Mouse (Mus musculus): ENCODE results near the gene Mus81.
"Not testable (repeated sequence)": the region's sequence is repeated elsewhere in the genome, so short reads cannot be mapped to it uniquely, and the experiment has no call there.

Gene Mus81

DNA sequence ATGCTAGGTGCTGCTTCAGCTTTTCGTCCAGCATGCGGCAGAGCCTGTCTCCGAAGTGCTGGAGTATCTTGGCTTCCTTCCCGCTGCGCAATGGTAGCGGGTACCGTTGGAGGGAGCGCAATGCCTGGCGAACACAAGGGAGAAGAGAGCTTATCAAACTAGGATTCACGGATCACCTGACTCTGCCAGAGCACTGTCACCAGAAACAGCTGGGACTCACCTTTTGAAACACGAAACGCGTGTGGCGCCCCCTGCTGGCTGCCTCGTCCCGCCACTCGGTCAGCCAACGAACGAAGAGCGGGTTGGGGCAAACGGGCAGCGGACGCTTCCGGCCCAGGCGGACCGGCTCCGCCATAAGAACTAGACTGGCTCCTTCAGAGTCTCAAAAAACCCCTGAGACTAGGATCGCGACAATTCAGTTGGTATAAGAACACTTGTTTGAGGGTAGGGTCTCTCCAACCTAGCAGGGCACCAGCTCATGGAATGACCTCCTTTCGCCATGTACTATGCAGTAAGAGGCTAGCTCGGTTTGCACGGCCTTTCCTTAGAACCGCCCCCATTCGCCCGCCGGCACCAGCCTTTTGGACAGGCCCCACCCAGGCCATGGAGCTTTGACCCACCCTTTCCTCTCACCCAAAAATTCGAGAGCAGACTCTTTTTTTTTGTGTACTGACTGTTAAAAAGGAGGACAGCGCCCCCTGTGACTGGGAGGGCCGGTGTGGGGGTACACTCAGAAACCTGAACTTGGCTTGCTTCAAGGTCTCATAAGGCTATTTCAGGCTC, at the start of gene Mus81:
Gene Mus81 (minus strand): TSS at position 635 of the 783 bp plus-strand sequence.
- peak; percentile 97 to 98 for DNase-seq (ENCODE audit: low spot score in 2 of 2)

DNA sequence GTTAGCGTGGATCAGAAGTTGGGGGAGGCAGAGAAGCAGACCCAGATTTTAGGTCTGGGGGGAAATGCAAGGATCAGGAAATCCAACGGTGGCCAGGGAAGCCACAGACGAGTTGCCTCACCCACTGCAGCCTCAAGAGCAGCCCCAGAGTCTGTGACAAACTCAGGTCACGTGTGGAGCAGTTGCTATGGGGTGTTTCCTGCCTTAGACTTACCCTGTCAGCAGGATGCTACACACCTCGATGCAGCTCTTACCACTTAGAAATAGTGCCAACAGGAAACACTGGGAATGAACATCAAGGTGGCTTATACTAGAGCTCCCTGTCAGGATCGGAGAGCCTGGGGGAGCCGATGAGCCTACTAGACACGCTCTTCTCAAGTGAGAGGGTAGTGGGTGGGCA, 44.3 kb upstream of the Mus81 start:
- DNase-seq (ENCODE audit: low spot score in 2 of 2) = no peak

DNA sequence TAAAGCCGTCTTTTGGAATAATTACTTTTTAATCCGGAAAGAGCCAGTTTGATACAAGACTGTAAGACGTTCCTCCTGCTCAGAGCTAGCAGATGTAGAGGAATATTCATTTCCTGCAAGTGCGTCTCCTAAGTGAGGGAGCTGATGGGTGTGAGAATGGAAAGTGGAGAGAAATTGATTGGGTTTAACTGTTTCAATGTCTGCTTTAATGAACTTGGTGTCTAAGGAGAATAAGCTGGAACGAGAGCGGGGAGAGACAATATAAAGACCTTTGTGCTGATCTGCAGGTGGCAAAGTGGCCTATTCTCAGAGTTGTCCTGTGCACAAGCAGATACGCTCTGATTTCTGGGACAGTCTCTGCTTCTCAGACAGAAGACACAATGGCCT, 41.9 kb upstream of the Mus81 start:
- no peak for DNase-seq (ENCODE audit: low spot score in 2 of 2)

DNA sequence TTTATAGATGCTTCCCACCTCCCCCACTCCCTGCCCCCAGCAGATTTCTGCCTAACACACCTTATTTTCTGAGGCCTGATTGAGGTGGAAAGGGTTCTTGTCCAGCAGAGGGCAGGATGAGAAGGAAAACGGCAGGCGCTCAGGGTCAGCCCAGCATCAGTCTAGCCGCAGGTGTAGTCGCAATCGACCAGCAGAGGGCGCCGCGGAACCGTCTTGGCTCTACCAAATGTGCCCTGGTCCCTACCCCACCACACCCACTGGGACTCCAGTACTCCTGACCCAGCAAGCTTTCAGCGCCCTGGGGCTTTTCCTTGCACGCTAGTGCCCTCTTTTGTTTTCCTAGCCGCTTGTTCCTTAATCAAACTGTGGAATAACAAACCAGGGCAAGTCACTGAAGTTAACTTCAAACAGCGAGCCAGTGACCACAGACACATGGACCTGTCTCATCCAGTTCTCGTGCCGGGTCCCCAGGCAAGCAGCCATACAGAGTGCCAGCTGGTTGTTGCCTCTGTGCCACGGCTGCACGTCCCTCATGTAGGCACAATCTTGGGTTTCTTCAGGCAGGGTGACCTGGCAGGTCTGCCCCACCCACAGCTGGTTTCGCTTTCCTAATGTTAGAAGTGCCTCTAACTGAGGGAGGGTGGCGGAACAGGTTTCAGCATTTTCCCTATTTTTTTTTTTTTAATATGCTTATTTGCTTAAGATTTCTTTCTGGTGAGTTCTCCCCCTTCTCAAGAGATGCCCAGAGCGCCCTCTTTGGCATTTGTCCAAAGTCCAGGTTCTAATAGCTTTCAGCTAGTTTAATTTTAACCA, 41.3 kb upstream of the Mus81 start:
- DNase-seq (ENCODE audit: low spot score in 2 of 2) = peak; percentile 94 to 95

DNA sequence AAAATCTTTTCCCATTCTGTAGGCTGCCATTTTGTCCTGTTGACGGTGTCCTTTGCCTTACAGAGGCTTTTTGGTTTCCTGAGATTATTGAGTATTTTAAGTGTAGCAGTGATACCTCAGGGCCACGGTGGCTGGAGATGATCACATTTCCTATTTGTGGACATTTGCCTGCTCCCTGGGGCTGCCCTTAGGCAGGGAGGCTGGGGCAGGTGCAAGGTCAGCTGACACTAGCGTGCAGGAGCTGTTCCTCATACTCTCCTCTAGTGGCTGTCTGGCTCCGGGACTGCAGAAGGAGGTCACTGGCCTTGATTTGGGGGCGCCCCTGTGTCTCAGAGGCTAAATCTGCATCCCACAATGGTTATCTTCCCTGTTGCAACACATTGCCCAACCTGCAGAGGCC, 37.0 kb upstream of the Mus81 start:
- DNase-seq (ENCODE audit: low spot score in 2 of 2) = no peak

DNA sequence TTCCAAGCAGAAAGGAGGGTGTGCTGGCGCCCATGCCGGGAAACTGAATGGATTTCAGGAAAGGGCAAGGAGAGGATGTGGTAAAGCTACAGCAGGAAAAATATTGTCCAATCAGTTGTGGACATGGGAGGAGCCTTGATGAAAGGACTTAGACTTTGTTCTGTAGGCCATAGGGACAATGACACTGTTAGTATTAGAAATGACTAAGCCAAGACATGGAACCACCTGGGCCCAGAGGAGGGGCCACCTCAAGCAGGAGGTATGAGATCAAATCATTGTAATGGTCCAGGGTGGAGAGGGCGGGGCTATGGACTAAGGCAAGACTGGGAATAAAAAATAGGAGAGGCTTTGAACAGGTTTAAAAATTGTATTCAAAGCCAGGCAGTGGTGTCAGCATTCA, 30.5 kb upstream of the Mus81 start:
- DNase-seq (ENCODE audit: low spot score in 2 of 2) = no peak

DNA sequence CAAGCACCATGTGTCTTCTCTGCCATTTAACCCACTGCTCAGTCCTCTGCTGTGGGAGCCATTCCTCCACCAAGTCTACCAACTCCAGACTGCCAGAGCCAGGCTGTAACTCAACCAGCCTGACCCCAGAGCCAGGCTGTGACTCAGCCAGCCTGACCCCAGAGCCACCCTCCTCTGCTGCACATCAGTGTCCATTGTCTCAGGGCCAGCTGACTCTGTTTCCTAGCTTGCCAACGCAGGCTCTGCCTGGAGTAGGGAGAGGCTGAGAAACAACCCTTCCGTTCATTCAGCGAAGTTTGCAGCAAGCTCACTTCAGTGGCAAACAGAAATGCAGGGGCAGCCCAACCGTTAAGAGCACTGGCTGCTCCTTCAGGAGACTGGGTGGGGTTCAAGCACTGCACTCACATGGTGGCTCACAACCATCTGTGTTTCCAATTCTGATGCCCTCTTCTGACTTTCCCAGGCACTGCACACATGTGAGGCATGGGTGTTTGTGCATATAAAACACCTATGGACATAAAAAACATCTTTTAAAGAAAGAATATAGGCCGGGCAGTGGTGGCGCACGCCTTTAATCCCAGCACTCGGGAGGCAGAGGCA, 28.8 kb upstream of the Mus81 start:
- DNase-seq (ENCODE audit: low spot score in 2 of 2) = no peak

DNA sequence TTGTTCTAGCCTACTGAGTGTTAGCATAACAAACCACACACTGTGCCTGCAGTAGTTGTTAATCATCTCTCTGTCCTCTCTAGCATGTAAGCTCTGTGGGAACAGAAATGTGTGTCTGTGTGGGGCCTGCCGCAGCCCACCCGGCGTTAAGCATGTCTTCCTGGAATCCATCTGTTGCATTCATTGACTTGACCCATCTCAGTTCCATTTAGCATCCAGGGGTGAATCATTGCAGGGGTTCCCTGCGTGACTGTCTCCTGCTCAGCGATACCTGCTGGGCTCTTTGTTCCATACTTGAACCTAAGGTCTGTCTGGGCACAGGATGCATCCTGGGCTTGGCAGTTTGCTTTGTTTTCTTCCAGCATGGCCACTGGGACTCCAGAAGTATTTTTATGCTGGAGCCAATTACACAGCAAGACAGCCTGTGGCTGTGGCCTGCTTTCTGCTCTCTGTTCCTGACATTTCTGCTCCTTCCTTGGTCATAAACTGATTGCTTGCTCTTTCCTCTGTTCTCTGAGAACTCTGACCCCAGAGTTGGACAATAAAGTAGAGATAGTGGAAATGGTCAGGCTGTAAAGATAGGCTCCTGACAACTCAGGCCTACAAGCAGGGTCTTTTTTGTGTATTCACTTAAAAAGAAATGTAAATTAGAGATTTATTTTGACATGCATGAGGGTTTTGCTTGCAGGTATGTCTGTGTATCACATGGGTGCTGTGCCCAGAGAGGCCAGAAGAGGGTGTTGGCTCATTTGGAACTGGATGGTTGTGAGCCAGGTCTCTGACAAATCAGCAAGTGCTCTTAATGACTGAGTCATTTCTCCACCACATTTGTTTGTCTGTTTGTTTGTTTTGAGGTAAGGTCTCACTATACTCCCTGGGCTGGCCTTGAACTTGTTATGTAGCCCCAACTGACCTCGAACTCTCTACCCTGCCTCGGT, 27.9 kb upstream of the Mus81 start:
- DNase-seq (ENCODE audit: low spot score in 2 of 2) = no peak

DNA sequence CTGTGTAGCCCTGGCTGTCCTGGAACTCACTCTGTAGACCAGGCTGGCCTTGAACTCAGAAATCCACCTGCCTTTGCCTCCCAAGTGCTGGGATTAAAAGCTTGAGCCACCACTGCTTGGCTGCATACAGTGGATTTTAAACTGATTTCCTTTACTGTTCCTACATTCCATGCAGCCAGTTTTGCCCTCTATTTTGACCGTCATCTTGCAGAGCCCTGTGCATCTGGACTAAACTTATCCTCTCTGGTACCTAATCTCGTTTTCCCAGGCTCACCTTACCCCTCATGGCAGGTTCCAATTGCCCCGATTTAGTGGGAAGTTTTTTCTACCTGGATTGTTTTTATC, 24.8 kb upstream of the Mus81 start:
- DNase-seq (ENCODE audit: low spot score in 2 of 2) = no peak

DNA sequence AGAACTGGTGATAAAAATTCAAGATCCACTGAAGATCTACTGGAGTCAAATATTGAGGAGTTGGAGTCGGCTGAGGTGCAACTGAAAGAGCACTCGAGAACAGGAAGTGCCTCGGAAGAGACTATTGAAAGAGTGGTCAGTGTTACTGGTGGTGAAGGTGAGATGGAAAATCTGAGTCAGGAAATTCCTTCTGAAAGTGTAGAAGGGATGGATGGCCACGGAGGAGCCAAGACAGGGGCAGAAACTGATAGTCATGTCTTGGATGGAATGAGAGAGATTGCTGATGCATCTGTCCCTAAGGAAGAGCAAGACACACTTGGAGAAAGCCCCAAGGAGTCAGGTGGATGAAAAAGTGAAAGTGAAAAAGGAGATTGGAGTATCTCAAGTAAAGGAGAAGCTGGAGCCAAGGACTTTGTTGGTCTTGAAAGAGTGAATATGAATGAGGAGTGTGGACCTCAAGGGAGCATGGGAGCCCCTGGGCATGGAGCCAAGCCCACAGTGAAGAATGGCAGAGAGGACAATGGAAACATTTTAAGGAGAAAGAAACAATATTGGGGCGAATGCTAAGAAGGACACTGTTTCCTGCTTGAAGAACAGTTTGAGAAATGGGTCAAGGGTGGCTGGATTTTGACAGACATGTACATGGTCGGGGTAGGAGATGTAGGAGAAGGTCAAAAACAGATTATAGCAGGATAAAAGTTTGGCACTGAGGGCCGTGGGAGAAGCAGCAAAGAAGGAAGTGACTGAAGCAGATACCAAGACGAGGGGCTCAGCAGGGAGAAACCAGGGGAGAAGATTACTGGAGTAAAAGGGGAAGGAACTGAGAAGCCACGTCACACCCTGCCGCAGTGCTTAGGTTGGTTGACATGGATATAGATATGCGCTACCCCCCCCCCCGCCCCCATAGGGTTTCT, 24.1 kb upstream of the Mus81 start:
- no peak for DNase-seq (ENCODE audit: low spot score in 2 of 2)

DNA sequence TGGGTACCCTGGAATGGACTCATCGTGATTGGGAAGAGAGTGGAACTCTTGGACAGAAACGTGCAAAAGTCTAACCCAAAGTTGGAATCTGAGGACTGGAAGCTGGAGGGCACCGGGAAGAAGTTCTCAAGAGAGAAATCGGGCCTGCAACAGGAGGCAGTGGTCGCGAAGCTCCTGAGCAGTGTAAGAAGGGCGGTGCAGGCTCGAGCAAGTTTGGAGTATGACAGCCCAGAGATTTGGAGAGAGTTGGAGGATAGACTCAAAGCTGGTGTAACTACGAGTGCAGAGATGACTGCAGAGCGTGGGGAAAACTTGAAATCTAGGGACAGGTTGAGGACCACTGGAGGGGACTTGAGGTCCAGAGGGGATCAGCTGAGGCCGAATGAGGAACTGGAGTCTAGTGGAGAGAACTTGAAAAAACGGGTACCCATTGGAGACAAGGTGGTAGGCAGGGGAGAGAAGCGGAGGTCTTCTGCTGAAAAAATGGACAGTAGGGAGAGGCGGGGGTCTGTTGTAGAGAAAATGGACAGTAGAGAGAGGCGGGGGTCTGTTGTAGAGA, 23.0 kb upstream of the Mus81 start:
- peak in 1 of 2 experiments; percentile 15 for DNase-seq (ENCODE audit: low spot score in 2 of 2)

DNA sequence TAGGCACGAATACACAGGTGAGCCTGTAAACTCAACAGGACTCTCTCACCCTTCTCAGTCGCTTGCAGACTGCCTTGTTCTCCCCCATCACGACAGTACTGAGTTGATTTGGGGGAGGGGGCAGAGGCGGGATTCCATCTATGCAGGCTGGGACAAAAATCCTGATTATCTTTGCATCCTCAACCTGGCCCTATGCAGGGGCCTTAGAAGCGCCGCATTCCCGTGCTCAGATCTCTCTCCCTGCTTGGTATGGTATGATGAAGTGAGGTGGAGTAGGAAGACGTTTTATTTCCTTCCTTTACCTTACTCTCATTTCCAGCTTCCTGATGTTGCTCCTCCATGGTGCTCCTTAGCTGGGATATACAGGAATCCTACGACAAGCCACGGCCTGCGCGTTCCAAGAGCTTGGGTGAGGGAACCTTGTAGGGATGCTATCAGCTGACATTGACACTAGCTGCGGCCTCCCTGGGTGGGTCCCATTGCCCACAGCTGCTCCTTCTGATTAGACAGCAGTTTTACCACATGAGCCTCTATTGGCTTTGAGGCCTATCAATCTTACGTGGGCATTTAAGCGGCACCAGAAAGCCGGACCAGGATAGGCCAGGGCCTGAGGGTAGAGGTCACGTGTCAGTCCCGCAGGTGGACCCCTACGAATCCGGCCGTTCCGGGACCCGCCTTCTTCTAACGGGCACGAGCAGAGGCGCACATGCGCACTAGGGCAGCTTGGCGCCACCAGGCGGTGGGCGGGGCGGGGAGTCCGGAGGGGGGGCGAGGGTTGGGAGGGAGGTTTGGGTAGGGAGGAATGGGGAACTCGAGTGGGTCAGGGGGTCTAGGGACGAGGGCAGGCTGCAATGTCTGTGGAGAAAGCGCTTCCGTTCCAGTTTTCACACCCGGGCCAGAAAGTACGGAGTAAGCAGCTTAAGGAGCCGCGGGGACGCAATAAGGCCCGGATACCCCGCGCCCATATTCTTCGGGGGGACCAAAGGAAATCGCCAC, 22.1 kb upstream of the Mus81 start, which contains the start of gene Snx32:
Gene Snx32 (minus strand): TSS at position 508 of the 996 bp plus-strand sequence.
- peak; percentile 99 for DNase-seq (ENCODE audit: low spot score in 2 of 2)

DNA sequence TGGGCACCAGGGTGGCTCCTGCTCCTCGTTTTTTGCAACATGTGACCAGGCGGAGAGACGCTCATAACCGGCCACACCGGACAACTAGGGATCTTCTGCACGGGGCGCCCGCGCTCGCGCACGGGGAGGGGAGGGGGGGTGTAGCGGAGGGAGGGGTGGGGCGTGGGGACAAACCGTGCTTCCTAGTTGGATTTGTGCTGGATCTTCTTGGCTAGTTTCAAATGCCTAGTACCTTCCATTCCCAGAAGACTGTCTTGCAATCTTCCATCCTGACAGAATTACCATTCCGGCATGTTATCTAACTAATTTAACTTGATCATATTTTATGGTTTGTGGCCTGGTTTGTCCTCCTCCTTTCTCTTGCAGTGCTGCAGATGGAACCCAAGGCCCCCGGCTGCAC, 15.5 kb upstream of the Mus81 start, which contains the start of gene 1700020D05Rik:
Gene 1700020D05Rik (minus strand): TSS at position 101 of the 400 bp plus-strand sequence.
- DNase-seq (ENCODE audit: low spot score in 2 of 2) = no peak

DNA sequence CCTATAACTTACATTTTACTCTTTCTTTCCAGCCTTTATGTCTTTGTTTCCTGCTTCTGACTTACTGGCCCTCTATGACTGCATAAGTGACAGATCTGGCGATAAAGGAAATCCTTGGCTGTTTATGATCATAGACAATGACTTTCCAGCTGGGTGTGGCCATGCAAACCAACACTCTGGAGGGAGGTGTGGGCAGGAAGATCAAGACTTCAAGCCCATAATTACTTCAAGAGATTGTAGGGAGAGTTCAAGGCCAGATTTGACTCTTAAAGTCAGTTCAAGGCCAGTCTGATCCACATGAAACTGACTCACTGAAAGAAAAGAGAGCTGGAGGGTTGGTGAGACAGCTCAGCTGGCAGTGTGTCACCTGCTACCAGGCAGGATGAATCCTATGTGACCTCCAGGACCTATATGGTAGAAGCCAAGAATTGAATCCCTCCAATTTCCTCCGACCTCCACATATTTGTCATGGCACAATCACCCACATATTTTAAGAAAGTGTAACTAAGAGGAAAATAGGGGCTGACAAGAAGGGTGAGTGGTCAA, 12.2 kb upstream of the Mus81 start:
- DNase-seq (ENCODE audit: low spot score in 2 of 2) = no peak

DNA sequence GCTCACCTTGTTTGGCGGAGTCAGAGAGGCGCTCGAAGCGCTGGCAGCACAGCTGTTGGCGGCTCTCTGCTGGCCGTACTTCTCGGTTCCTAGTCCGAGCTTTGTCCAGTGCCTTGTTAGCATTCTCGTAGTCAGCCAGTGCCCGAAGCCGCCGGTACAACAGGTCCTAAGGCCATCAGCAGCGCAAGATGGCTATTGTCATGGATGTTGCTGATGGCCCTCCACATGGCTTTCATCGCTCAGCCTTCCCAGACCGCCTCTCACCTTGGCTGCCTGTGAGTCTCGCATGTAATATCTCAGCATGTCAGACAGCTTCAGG, 7.8 kb upstream of the Mus81 start:
- DNase-seq (ENCODE audit: low spot score in 2 of 2) = no peak

DNA sequence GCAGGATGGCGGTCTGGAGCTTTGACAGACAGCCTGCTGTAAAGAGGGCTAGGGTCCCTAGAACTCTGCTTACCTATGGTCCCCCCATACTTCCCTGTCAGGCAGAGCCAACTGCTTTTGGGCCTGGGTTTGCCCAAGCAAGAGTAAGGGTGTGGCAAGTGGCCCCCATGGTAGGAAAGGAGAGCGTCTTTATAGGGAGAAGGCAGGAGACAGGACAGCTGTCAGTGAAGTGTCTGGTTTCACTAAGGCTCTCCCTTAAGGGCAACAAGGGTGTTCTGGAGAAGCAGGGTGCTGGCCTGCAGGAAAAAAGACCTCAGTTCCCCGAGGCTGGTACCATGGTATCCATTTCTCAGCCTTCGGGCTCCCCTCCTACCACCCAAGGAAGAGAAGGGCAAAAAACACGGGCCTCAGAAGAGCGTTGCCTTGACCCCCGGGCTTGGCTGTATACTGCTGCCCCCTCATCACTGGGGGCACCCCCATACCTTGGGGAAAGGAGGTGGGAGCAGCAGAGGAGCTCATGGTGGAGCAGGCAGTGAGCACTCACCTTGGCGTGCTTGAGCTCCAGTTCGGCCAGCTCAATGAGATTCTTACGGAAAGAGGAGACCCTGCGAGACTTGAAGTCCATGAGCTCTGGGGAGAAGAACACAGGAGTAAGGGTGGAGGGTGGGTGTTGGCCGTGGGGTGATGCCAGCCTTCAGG, 7.3 kb upstream of the Mus81 start:
- DNase-seq (ENCODE audit: low spot score in 2 of 2) = no peak

DNA sequence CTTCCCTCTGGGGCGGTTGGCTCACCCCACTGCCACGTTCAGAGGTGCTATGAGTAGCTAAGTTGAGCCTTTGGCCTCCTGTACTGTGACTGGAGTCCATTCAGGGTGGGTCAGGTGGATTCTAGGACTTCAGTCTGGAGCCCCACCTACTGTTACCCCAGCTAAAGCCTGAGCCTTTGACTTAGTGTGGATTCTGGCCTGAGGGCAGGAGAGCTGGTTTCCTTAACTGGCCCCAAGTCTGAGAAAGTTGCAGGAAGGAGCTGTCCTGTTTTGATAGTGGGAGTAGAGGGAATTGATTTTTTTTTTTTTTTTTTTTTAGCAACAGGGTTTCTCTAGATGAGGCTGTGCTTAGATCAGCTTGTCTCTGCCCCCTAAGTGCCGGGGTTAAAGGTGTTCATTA, 6.1 kb upstream of the Mus81 start:
- DNase-seq (ENCODE audit: low spot score in 2 of 2) = no peak

DNA sequence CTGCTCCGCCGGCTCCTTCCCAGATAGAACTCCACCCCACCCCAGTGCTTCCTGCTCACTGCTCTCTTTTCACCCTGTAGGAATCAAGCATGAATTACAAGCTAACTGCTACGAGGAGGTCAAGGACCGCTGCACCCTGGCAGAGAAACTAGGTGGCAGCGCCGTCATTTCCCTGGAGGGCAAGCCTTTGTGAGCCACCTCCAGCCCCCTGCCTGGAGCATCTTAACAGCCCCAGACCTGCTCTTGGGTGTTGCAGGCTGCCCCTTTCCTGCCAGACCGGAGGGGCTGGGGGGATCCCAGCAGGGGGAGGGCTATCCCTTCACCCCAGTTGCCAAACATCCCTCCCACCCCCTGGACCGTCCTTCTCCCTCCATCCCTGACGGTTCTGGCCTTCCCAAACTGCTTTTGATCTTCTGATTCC, 5.1 kb upstream of the Mus81 start:
- DNase-seq (ENCODE audit: low spot score in 2 of 2) = not testable (repeated sequence)
